Mouse (Mus musculus) CH12.LX (cell line): ENCODE data around the gene Ankrd2.

ENCODE experiments used
- BHLHE40 ChIP-seq: IDR thresholded peaks from 2 replicates; pipeline ENCODE4 v1.6.1; 2011; ENCODE audit warnings: mild to moderate bottlenecking, low read depth, low read length, improper control_type of control experiment
- CHD2 ChIP-seq: IDR thresholded peaks from 2 replicates; pipeline ENCODE4 v1.6.1; 2011; ENCODE audit warnings: low read length, improper control_type of control experiment
- CTCF ChIP-seq, 2 experiments: IDR thresholded peaks in 1 of 2; conservative IDR thresholded peaks in 1 of 2; 2 replicates each; pipeline ENCODE4 v1.5.1; 2011 to 2012; ENCODE audit warnings: low read depth in 2 of 2, low read length in 2 of 2, improper control_type of control experiment in 1 of 2, inconsistent platforms in 1 of 2, mild to moderate bottlenecking in 1 of 2, moderate library complexity in 1 of 2
- ELF1 ChIP-seq: IDR thresholded peaks from 2 replicates; pipeline ENCODE4 v1.6.1; 2014; ENCODE audit warnings: low read depth, mild to moderate bottlenecking, inconsistent platforms, low read length, improper control_type of control experiment
- EP300 ChIP-seq: IDR thresholded peaks from 2 replicates; pipeline ENCODE4 v1.6.1; 2011; ENCODE audit warnings: low read length, improper control_type of control experiment
- KAT2A ChIP-seq: IDR thresholded peaks from 2 replicates; pipeline ENCODE4 v1.6.1; 2012; ENCODE audit warnings: low read length, improper control_type of control experiment, inconsistent platforms; ENCODE audit not compliant: insufficient replicate concordance
- MAX ChIP-seq: IDR thresholded peaks from 2 replicates; pipeline ENCODE4 v1.6.1; 2011; ENCODE audit warnings: low read length, improper control_type of control experiment
- MEF2A ChIP-seq: IDR thresholded peaks from 2 replicates; pipeline ENCODE4 v1.6.1; 2014; ENCODE audit warnings: low read depth, mild to moderate bottlenecking, inconsistent platforms, low read length, improper control_type of control experiment, borderline replicate concordance
- MXI1 ChIP-seq: IDR thresholded peaks from 2 replicates; pipeline ENCODE4 v1.6.1; 2011; ENCODE audit warnings: mild to moderate bottlenecking, low read depth, low read length, improper control_type of control experiment
- NRF1 ChIP-seq: IDR thresholded peaks from 2 replicates; pipeline ENCODE4 v1.6.1; 2014; ENCODE audit warnings: low read depth, mild to moderate bottlenecking, inconsistent platforms, low read length, improper control_type of control experiment, moderate library complexity
- POLR2A ChIP-seq: IDR thresholded peaks from 2 replicates; pipeline ENCODE4 v1.6.1; 2011; ENCODE audit warnings: low read depth, mild to moderate bottlenecking, improper control_type of control experiment, low read length
- POLR2AphosphoS2 ChIP-seq: IDR thresholded peaks from 2 replicates; pipeline ENCODE4 v1.6.1; 2011; ENCODE audit warnings: low read depth, low read length, improper control_type of control experiment
- SMC3 ChIP-seq: IDR thresholded peaks from 2 replicates; pipeline ENCODE4 v1.6.1; 2011; ENCODE audit warnings: low read depth, low read length, improper control_type of control experiment

DNA sequence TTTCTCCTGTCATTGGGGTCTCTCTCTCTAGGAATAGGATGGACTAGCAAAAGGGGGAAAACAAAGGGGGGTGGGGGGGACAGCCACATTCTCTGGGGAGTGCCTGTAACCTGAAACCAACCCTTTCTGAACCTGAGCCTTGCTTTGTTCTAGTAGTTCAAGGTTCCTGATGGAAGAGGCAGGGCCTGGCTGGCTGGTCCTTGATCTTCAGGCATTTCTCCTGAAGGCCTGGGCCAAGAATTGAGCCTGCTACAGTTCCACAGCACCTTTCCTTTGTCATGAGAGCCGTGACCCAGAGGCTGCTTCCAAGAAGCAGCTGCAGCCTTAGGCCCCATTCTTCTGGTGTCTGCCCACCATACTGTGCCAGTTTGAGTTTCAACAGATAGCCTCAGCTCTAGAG, 40.3 kb upstream of the Ankrd2 start:
- TF ChIP-seq CTCF (conservative IDR thresholded peaks at IDR 0.05 in 1 of 2, IDR thresholded peaks at IDR 0.05 in 1 of 2; ENCODE audit: low read depth in 2 of 2, low read length in 2 of 2) (no peak), POLR2AphosphoS2 (no peak), ELF1 (no peak), POLR2A (no peak), CHD2 (no peak), MXI1 (no peak), NRF1 (no peak), EP300 (no peak), KAT2A (no peak), MEF2A (no peak), BHLHE40 (no peak), MAX (no peak), SMC3 (no peak)
